Mouse (Mus musculus) kidney, adult 2 months (tissue): ENCODE data around the gene Shpk. TPM values are rescaled to one million over a fixed set of nuclear protein-coding genes. Genes with fewer than 3 reads are reported as not detected.

Source experiments
- DNase-seq: peaks from one replicate; pipeline ENCODE4 v3.0.0; 2021
- H3K27ac ChIP-seq: fragments of 200-500 bp; 2 replicates; pipeline ENCODE4 v1.5.1; 2012; ENCODE audit warnings: low read depth, low read length, control low read depth, inconsistent platforms; ENCODE audit not compliant: insufficient read depth
- H3K27me3 ChIP-seq: fragments of 200-500 bp; replicated peaks from 2 replicates; pipeline ENCODE4 v1.6.1; 2012; ENCODE audit warnings: mild to moderate bottlenecking, moderate library complexity, low read length, inconsistent platforms; ENCODE audit not compliant: control insufficient read depth, insufficient read depth
- H3K36me3 ChIP-seq: fragments of 200-500 bp; 2 replicates; pipeline ENCODE4 v1.6.1; 2012; ENCODE audit warnings: mild to moderate bottlenecking, moderate library complexity, low read length, inconsistent platforms; ENCODE audit not compliant: control insufficient read depth, insufficient read depth
- H3K4me1 ChIP-seq: fragments of 200-500 bp; 2 replicates; pipeline ENCODE4 v1.6.1; 2011; ENCODE audit warnings: low read length; ENCODE audit not compliant: control insufficient read depth, insufficient read depth
- H3K4me3 ChIP-seq: fragments of 200-500 bp; 2 replicates; pipeline ENCODE4 v1.5.1; 2011; ENCODE audit warnings: mild to moderate bottlenecking, low read depth, low read length, control low read depth; ENCODE audit not compliant: insufficient read depth
- CTCF ChIP-seq: fragments of 200-500 bp; conservative IDR thresholded peaks from 2 replicates; pipeline ENCODE4 v1.5.1; 2011; ENCODE audit warnings: low read depth, mild to moderate bottlenecking, control low read depth, low read length, moderate library complexity, mixed read lengths; ENCODE audit not compliant: insufficient read depth, insufficient read length
- POLR2A ChIP-seq: fragments of 200-500 bp; IDR thresholded peaks from one replicate; pipeline ENCODE4 v1.6.1; 2011; ENCODE audit warnings: low read depth, low read length, control low read depth
- WGBS: fragments of 180-500 bp; shearing (Covaris S2); methylation state at CpG from one replicate; pipeline ENCODE4 v1.1.7; 2018; 5-methylcytosine and 5-hydroxymethylcytosine counted together
- polyA plus RNA-seq: library from polyadenylated mRNA; depleted of rRNA; stranded (reverse); fragments of >200 nt; gene quantifications from 2 replicates; pipeline ENCODE4 v1.2.3, GENCODE M21; 2012

Gene Shpk
- polyA plus RNA-seq, 1 experiment, result 17.7 TPM

DNA sequence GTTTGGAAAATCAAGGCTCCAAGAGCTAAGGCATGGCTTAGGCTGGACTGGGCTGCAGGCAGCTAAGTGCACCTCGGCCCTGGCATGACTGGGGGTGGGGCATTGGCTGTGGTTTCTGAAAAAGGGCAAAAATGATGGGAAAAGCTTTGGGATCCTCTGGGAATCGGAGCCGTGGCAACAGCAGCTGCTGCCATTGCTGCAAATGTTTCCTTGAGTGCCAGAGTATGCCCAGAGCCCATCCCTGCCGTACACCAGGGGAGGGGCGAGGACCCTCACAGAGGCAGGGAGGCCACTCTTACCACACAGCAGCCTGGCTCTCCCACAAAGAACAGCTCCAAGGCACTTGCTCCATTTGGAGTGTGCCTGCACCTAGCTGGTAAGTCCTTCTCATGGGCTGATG, 34.7 kb downstream of the Shpk start, which contains the start of gene Trpv1:
TSS of gene Trpv1 (plus strand) at position 301 of the 400 bp plus-strand sequence.
- Histone ChIP-seq H3K27ac (no peak within 1 kb of the TSS), H3K4me1 (peaks cover 5% of the 10 kb centered on the region; the same call in 1 of the 2 replicates), H3K4me3 (no peak within 1 kb of the TSS), H3K27me3 (no peaks in the 10 kb centered on the region), H3K36me3 (no peaks in the 10 kb centered on the region)
- TF ChIP-seq POLR2A (no peak), CTCF (no peak)
- 90% methylated on average over 5 of the region's 5 CpGs for WGBS
- no peak for DNase-seq

DNA sequence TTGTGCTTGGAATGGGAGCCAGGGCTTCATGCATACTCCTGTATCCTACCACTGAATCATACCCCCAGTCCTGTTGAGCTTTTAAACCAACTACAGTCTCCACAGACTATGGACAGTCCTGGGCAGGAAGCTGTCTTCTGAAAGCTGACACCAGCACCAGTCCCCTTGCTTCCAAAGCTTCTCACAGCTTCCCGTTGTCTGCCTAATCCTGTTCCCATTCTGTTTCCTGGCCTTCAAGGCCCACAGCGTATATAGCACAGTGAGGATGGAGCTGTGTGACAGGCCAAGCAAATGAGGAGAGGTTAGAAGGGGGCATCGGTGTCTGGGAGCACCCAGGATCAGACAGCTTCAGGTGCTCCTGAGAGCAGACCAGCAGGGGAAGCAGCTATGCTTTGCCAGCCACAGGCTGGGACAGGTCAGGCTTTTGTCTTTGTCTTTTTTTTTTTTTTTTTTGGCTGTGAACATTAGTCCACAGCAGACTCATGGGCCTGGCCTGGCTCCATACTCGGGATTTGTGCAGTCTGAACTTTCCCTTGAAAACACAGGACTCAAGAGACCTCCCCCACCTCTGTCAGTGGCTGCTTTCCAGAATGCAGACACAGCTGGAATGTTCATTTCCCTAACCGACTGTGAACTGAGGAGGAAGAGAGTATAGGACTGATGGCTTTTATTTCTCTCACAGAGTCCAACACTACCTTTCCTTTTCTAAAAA, 36.9 kb downstream of the Shpk start:
- 18% methylated on average over 5 of the region's 5 CpGs for WGBS
- Histone ChIP-seq H3K27ac (no peak overlapping the region), H3K4me3 (no peak overlapping the region), H3K36me3 (no peaks in the 10 kb centered on the region), H3K4me1 (peaks cover 5% of the 10 kb centered on the region; the same call in 1 of the 2 replicates), H3K27me3 (no peaks in the 10 kb centered on the region)
- DNase-seq, result peak; percentile 81
- TF ChIP-seq CTCF (no peak), POLR2A (no peak)

GRCm38 (mm10) chr11:73236731-73237130, 37.5 kb downstream of the Shpk start:
- Histone ChIP-seq H3K27ac (no peak overlapping the region), H3K27me3 (no peaks in the 10 kb centered on the region), H3K36me3 (no peaks in the 10 kb centered on the region), H3K4me1 (peaks cover 5% of the 10 kb centered on the region; the same call in 1 of the 2 replicates), H3K4me3 (no peak overlapping the region)
- no peak for DNase-seq
- TF ChIP-seq CTCF (no peak), POLR2A (no peak)
- 50% methylated on average over 3 of the region's 3 CpGs for whole genome bisulfite sequencing

DNA sequence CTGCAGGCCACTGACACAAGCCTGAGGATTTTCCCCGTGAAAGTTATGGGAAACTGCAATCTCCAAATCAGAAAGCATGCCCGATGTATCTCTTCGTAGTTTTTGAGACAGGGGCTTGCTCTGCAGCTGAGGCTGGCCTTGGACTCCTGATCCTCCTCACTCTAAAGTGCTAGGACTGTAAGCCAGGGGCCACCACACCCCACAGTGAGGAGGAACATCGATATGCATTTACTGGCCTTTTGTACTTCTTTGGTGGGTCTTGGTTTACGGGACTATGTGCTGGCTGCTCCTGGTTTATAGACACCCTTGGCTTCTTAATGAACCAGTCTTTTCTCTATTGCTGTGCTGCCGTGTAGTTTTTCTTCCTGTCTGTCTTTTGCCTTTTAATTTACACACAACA, 42.9 kb downstream of the Shpk start:
- DNase-seq, result no peak
- Histone ChIP-seq H3K27ac (no peak overlapping the region), H3K36me3 (no peaks in the 10 kb centered on the region), H3K27me3 (no peaks in the 10 kb centered on the region), H3K4me3 (no peak overlapping the region), H3K4me1 (no peaks in the 10 kb centered on the region)
- TF ChIP-seq POLR2A (no peak), CTCF (no peak)
- 73% methylated on average over 6 of the region's 6 CpGs for WGBS

DNA sequence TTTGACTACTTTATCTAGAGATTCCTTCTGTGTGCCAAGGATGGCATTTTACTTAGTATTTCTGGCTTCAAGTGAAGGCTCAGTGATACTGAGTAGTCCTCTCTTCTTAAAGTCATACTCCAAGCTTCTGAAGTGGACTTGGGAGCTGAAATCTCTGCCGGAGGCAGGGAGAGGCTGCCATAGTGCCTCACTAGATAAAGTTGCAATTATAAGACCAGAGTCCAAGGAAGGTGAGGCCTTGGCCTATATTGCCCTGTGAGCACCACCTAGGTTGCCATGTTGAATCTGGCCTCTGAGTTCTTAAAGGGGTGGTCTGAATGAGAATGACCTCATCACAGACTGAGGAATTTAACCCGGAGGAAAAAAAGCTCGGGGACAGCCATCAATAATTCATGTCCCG, 43.5 kb downstream of the Shpk start:
- WGBS, result 85% methylated on average over 4 of the region's 4 CpGs
- Histone ChIP-seq H3K27me3 (no peaks in the 10 kb centered on the region), H3K4me3 (no peak overlapping the region), H3K27ac (no peak overlapping the region), H3K36me3 (no peaks in the 10 kb centered on the region), H3K4me1 (no peaks in the 10 kb centered on the region)
- DNase-seq, result no peak
- TF ChIP-seq CTCF, result no peak
- TF ChIP-seq POLR2A, result no peak

- no peak for TF ChIP-seq POLR2A
- no peak for TF ChIP-seq CTCF
- Histone ChIP-seq H3K27me3 (no peaks in the 10 kb centered on the region), H3K4me3 (no peak overlapping the region), H3K27ac (no peak overlapping the region), H3K4me1 (no peaks in the 10 kb centered on the region), H3K36me3 (no peaks in the 10 kb centered on the region)
- no peak for DNase-seq
- WGBS, result 69% methylated on average over 4 of the region's 4 CpGs
Observed at GRCm38 (mm10) chr11:73257362-73257945, 58.2 kb downstream of the Shpk start.

- H3K4me3 ChIP-seq, result no peak overlapping the region
- TF ChIP-seq POLR2A (no peak), CTCF (no peak)
- H3K4me1 ChIP-seq, result no peaks in the 10 kb centered on the region
- H3K36me3 ChIP-seq, result no peaks in the 10 kb centered on the region
- DNase-seq, result no peak
- no peak overlapping the region for H3K27ac ChIP-seq
- H3K27me3 ChIP-seq, result no peaks in the 10 kb centered on the region
Observed at GRCm38 (mm10) chr11:73258664-73259063, 59.4 kb downstream of the Shpk start.
